Mouse (Mus musculus): ENCODE measurements at regions not wholly inside any gene's neighbourhood (a gene's known extent, or its start where the extent isn't known, plus 50 kb on each side); places are given as distances from the start of the nearest gene placed in this dataset.

- Histone ChIP-seq H3K4me1 (ENCODE audit: control insufficient read depth, insufficient read depth, low read length) (peaks cover 6% of the 10 kb centered on the region), H3K4me3 (ENCODE audit: insufficient read depth, low read length) (no peak overlapping the region), H3K27ac (ENCODE audit: insufficient read depth, low read depth, low read length) (no peak overlapping the region)
- no peak for TF ChIP-seq CTCF (IDR thresholded peaks at IDR 0.05; ENCODE audit: low read depth, low read length)
- no peak for TF ChIP-seq POLR2A (IDR thresholded peaks at IDR 0.05; ENCODE audit: borderline replicate concordance, low read depth, low read length)
Observed at GRCm38 (mm10) chr2:33964096-33964495, 76.3 kb upstream of the Mvb12b start.

DNA sequence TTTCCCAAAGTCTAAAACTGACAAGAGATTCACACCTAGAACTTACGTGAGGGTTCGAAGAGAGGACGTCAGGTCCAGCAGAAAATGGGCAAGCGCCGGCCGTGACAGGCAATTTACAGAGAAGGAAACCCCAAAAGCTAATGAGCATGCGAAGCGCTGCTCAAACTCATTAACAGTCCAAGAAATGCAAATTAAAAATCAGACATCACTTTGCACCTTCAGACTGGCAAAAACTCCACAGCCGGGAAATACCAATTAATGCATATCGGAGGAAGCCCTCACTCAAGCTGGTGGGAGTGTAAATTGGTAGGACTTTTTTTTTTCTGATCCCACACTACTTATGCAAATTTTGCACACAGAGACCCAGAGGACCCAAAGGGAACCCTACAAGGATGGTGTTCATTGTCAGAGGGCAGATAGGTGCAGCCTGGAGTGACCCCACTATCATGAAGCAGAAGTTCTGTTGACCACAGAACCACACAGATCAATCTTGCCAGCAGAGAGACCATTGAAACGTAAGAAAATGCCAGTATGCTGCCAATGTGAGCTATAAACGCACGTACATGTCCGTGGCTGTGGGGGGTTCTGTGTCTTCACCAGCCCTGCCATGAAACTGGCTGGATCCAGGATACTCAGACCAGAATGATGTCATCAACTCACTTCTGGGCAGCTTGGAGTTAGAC lies 74.8 kb upstream of the Mvb12b start:
- no peak for TF ChIP-seq CTCF (IDR thresholded peaks at IDR 0.05; ENCODE audit: low read depth, low read length)
- no peak for TF ChIP-seq POLR2A (IDR thresholded peaks at IDR 0.05; ENCODE audit: borderline replicate concordance, low read depth, low read length)

DNA sequence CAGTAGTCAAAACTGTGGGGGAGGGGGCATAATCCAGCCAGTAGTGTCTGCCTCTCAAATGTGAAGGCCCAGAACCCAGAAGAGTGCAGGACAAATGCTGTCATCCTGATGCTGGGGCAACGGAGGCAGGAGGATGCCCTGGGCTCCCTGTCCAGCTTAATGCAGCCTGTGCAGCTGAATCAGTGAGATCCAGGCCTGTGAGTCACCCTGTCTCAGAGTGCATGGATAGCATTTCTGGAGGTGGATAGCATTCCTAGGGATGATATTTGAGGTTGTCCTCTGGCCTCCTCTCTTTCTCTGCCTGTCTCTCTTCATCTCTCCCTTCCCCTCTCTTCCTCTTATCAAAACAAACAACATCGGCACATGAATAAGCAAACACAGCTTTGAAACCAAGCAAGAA lies 73.8 kb upstream of the Mvb12b start:
- no peak overlapping the region for H3K27ac ChIP-seq (ENCODE audit: insufficient read depth, low read depth, low read length)
- H3K4me1 ChIP-seq (ENCODE audit: control insufficient read depth, insufficient read depth, low read length) = peaks cover 6% of the 10 kb centered on the region
- TF ChIP-seq POLR2A (IDR thresholded peaks at IDR 0.05; ENCODE audit: borderline replicate concordance, low read depth, low read length) (no peak), CTCF (IDR thresholded peaks at IDR 0.05; ENCODE audit: low read depth, low read length) (no peak)
- H3K4me3 ChIP-seq (ENCODE audit: insufficient read depth, low read length) = no peak overlapping the region

More for the DNA sequence above, 74.8 kb upstream of the Mvb12b start:
- H3K27ac ChIP-seq (ENCODE audit: insufficient read depth, low read depth, low read length) = no peak overlapping the region
- H3K4me1 ChIP-seq (ENCODE audit: control insufficient read depth, insufficient read depth, low read length) = peaks cover 6% of the 10 kb centered on the region
- H3K4me3 ChIP-seq (ENCODE audit: insufficient read depth, low read length) = no peak overlapping the region

GRCm38 (mm10) chr2:33957754-33958153 lies 70.0 kb upstream of the Mvb12b start:
- TF ChIP-seq CTCF (IDR thresholded peaks at IDR 0.05; ENCODE audit: low read depth, low read length) (peak; percentile 56; the same call in 1 of the 2 replicates), POLR2A (IDR thresholded peaks at IDR 0.05; ENCODE audit: borderline replicate concordance, low read depth, low read length) (no peak)
- no peak overlapping the region for H3K4me3 ChIP-seq (ENCODE audit: insufficient read depth, low read length)
- peaks cover 6% of the 10 kb centered on the region for H3K4me1 ChIP-seq (ENCODE audit: control insufficient read depth, insufficient read depth, low read length)
- no peak overlapping the region for H3K27ac ChIP-seq (ENCODE audit: insufficient read depth, low read depth, low read length)

DNA sequence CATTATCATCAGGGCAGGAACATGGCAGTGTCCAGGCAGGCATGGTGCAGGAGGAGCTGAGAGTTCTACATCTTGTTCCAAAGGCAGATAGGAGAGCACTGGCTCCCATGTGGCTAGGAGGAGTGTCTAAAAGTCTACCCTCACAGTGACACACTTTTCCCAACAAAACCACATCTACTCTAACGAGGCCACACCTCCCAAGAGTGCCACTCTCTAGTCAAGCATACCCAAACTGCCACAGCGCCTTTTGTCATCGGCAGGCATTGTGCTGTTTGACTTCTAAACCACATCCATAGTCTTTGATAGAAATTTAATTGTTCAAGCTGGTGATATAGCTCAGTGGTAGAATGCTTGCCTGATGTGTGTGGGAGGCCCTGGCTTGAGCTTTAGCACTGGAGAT lies 56.6 kb upstream of the Mvb12b start:
- Histone ChIP-seq H3K27ac (ENCODE audit: insufficient read depth, low read depth, low read length) (no peak overlapping the region), H3K4me1 (ENCODE audit: control insufficient read depth, insufficient read depth, low read length) (no peaks in the 10 kb centered on the region), H3K4me3 (ENCODE audit: insufficient read depth, low read length) (no peak overlapping the region)
- TF ChIP-seq CTCF (IDR thresholded peaks at IDR 0.05; ENCODE audit: low read depth, low read length) (no peak), POLR2A (IDR thresholded peaks at IDR 0.05; ENCODE audit: borderline replicate concordance, low read depth, low read length) (no peak)

- TF ChIP-seq CTCF (IDR thresholded peaks at IDR 0.05; ENCODE audit: low read depth, low read length) (no peak), POLR2A (IDR thresholded peaks at IDR 0.05; ENCODE audit: borderline replicate concordance, low read depth, low read length) (no peak)
- H3K4me3 ChIP-seq (ENCODE audit: insufficient read depth, low read length) = no peak overlapping the region
- no peaks in the 10 kb centered on the region for H3K4me1 ChIP-seq (ENCODE audit: control insufficient read depth, insufficient read depth, low read length)
- H3K27ac ChIP-seq (ENCODE audit: insufficient read depth, low read depth, low read length) = no peak overlapping the region
Observed at GRCm38 (mm10) chr2:33942085-33942484, 54.3 kb upstream of the Mvb12b start.

DNA sequence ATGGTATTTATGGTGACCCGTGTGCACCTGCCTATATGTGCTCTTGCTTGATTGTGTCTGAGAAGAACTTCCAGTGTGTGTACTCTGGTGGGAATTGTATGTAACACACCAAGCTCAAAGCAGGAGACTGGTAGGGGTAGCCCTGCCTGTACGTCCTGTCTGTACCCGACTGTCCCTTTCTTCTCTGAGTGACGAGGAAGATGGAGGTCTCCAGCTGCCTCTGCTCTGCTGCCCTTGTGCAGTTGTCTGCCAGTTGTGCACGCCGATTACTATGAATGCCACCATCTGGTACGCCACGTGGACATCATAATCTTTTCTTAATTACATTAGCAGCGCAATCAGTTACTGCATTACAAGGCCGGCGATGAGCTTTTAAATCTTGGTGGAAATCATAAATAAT lies 53.6 kb upstream of the Mvb12b start:
- Histone ChIP-seq H3K4me1 (ENCODE audit: control insufficient read depth, insufficient read depth, low read length) (no peaks in the 10 kb centered on the region), H3K4me3 (ENCODE audit: insufficient read depth, low read length) (no peak overlapping the region), H3K27ac (ENCODE audit: insufficient read depth, low read depth, low read length) (no peak overlapping the region)
- TF ChIP-seq CTCF (IDR thresholded peaks at IDR 0.05; ENCODE audit: low read depth, low read length) (no peak), POLR2A (IDR thresholded peaks at IDR 0.05; ENCODE audit: borderline replicate concordance, low read depth, low read length) (no peak)

GRCm38 (mm10) chr2:33939836-33940235 lies 52.1 kb upstream of the Mvb12b start:
- TF ChIP-seq CTCF (IDR thresholded peaks at IDR 0.05; ENCODE audit: low read depth, low read length) = no peak
- TF ChIP-seq POLR2A (IDR thresholded peaks at IDR 0.05; ENCODE audit: borderline replicate concordance, low read depth, low read length) = no peak
- Histone ChIP-seq H3K27ac (ENCODE audit: insufficient read depth, low read depth, low read length) (no peak overlapping the region), H3K4me3 (ENCODE audit: insufficient read depth, low read length) (no peak overlapping the region), H3K4me1 (ENCODE audit: control insufficient read depth, insufficient read depth, low read length) (no peaks in the 10 kb centered on the region)
